15 mouse cellular contexts compared by ENCODE assay signal in genomic region chr4:149401591-149401982, GRCm38 (mm10). TPM values are rescaled to one million over a fixed set of nuclear protein-coding genes. Genes with fewer than 3 reads are reported as not detected.
A peak's percentile ranks its signal among the peaks of the same experiment; 100 is the strongest.
DNase-seq lines count a peak whose midpoint lies in the region; ATAC-seq and TF ChIP-seq lines count a peak whose summit lies in the region.
"Had no signal": no experiment of that assay in that cellular context is flagged by ENCODE, and none has a peak within 500 bp of the region (broad histone marks: within the 10 kb centered on the region; RNA-seq: fewer than 3 reads in every experiment).

No protein-coding gene starts in this region.

- 0 out of 2 replicates have a peak overlapping the region, but pooled peaks have one; percentile 31 for H3K27ac ChIP-seq in stomach, embryonic 15.5 days
- no peak overlapping the region; the same call in 1 of the 2 replicates for H3K27ac ChIP-seq in stomach, postnatal 0 days (replicated peaks)
- H3K27ac ChIP-seq in olfactory bulb, adult 2 months (ENCODE audit: insufficient read depth, low read depth, low read length): 0 out of 2 replicates have a peak overlapping the region, but pooled peaks have one; percentile 19
- H3K27ac ChIP-seq: hindbrain, embryonic 15.5 days; neural tube, embryonic 13.5 days had no signal

- no peak for ATAC-seq in stomach, embryonic 15.5 days (ENCODE audit: insufficient read depth, low FRiP score, low read depth)
- no peak for ATAC-seq in stomach, postnatal 0 days (ENCODE audit: low FRiP score, low TSS enrichment)
- ATAC-seq: forebrain, embryonic 14.5 days had no signal

- WGBS in stomach, embryonic 15.5 days: 59% methylated on average over 8 of the region's 8 CpGs
- 22% methylated on average over 8 of the region's 8 CpGs for WGBS in stomach, postnatal 0 days
- 29% methylated on average over 8 of the region's 8 CpGs for WGBS in olfactory bulb, adult 2 months

- H3K36me3 ChIP-seq in stomach, embryonic 15.5 days: peaks cover 7% of the 10 kb centered on the region; the same call in 1 of the 2 replicates
- H3K36me3 ChIP-seq in stomach, postnatal 0 days (ENCODE audit: control insufficient read depth, insufficient read depth, low read length): no peaks in the 10 kb centered on the region; the same call in 1 of the 2 replicates

- TF ChIP-seq POLR2A in olfactory bulb, adult 2 months (IDR thresholded peaks at IDR 0.05; ENCODE audit: insufficient read depth, low read depth, low read length): no peak

- no peak for DNase-seq in stomach, postnatal 0 days (ENCODE audit: low spot score)
- DNase-seq in adipocyte (ENCODE audit: low spot score): peak; percentile 40
- DNase-seq in heart, adult 8-10 months (ENCODE audit: low spot score): peak; percentile 42
- DNase-seq in yolk sac, embryonic 10.5 days (ENCODE audit: low spot score): no peak
- DNase-seq in layer of hippocampus, adult 9-10 months (ENCODE audit: low spot score): no peak
- no peak for DNase-seq in lung, postnatal 25 days (ENCODE audit: low spot score)

- TF ChIP-seq EP300 in stomach, postnatal 0 days (optimal IDR thresholded peaks at IDR 0.05): no peak

- TF ChIP-seq CTCF in stomach, postnatal 0 days (IDR thresholded peaks at IDR 0.05; ENCODE audit: low read depth): no peak
- no peak for TF ChIP-seq CTCF in olfactory bulb, adult 2 months (IDR thresholded peaks at IDR 0.05; ENCODE audit: insufficient read depth, low read depth, low read length)

- H3K4me2 ChIP-seq in stomach, embryonic 15.5 days: no peak overlapping the region
- no peak overlapping the region for H3K4me2 ChIP-seq in stomach, postnatal 0 days (replicated peaks; ENCODE audit: low read depth)
- H3K4me2 ChIP-seq: hindbrain, embryonic 15.5 days; liver, embryonic 11.5 days; neural tube, embryonic 13.5 days had no signal

- H3K4me1 ChIP-seq in stomach, embryonic 15.5 days: peaks cover 38% of the 10 kb centered on the region
- H3K4me1 ChIP-seq in stomach, postnatal 0 days (replicated peaks; ENCODE audit: control insufficient read depth, insufficient read depth): peaks cover 10% of the 10 kb centered on the region
- H3K4me1 ChIP-seq in olfactory bulb, adult 2 months (ENCODE audit: control insufficient read depth, insufficient read depth, low read length): peaks cover 61% of the 10 kb centered on the region

- H3K4me3 ChIP-seq in stomach, embryonic 15.5 days (replicated peaks): no peak overlapping the region
- H3K4me3 ChIP-seq in stomach, postnatal 0 days (ENCODE audit: low read depth, low read length): no peak overlapping the region
- no peak overlapping the region for H3K4me3 ChIP-seq in olfactory bulb, adult 2 months (ENCODE audit: insufficient read depth, low read depth, low read length)
- H3K4me3 ChIP-seq: hindbrain, embryonic 15.5 days; megakaryocyte, embryonic 14.5 days; neural tube, embryonic 13.5 days had no signal

- no peaks in the 10 kb centered on the region for H3K9me3 ChIP-seq in stomach, embryonic 15.5 days
- H3K9me3 ChIP-seq in stomach, postnatal 0 days (ENCODE audit: control insufficient read depth, low read length): no peaks in the 10 kb centered on the region
- H3K9me3 ChIP-seq: hindbrain, embryonic 15.5 days; megakaryocyte, embryonic 14.5 days; neural tube, embryonic 13.5 days had no signal

- H3K27me3 ChIP-seq in stomach, embryonic 15.5 days (replicated peaks): no peaks in the 10 kb centered on the region
- H3K27me3 ChIP-seq in stomach, postnatal 0 days (ENCODE audit: control insufficient read depth, insufficient read depth, low read length): no peaks in the 10 kb centered on the region
- H3K27me3 ChIP-seq: hindbrain, embryonic 15.5 days; megakaryocyte, embryonic 14.5 days; neural tube, embryonic 13.5 days had no signal

- no peak overlapping the region for H3K9ac ChIP-seq in stomach, embryonic 15.5 days
- no peak overlapping the region for H3K9ac ChIP-seq in stomach, postnatal 0 days (ENCODE audit: low read length)
- H3K9ac ChIP-seq: hindbrain, embryonic 15.5 days; neural tube, embryonic 13.5 days had no signal

RNA-seq across cellular contexts. Expression of gene Ube4b, which starts 25.0 kb away (rescaled TPM):
- polyA plus RNA-seq in stomach, embryonic 15.5 days (2015; fragmentation: Nextera tagmentation; extraction: Ambion mirVana): 35.5 and 41.4 TPM in 2 replicates
- 14.4 and 15.8 TPM in 2 replicates for polyA plus RNA-seq in stomach, postnatal 0 days (2015; fragmentation: Nextera tagmentation; extraction: Ambion mirVana)
- total RNA-seq in heart, adult 8-10 months (2022): 10 to 100 TPM; 40.6 to 46.8 (median 42.6) TPM
- polyA plus RNA-seq in olfactory bulb, adult 2 months (2012; ENCODE audit: insufficient read depth, insufficient read length, low replicate concordance, missing spikeins): 129 TPM in 1 of 2 replicates, not detected in the other

RNA-seq across cellular contexts. Expression of gene Rbp7, which starts 53.2 kb away (rescaled TPM):
- 1.8 and 3.0 TPM in 2 replicates for polyA plus RNA-seq in stomach, embryonic 15.5 days (2015; fragmentation: Nextera tagmentation; extraction: Ambion mirVana)
- 6.3 and 7.7 TPM in 2 replicates for polyA plus RNA-seq in stomach, postnatal 0 days (2015; fragmentation: Nextera tagmentation; extraction: Ambion mirVana)
- 10 to 100 TPM; 41.4 to 66.1 (median 52.8) TPM for total RNA-seq in heart, adult 8-10 months (2022)
- not detected in 2 replicates for polyA plus RNA-seq in olfactory bulb, adult 2 months (2012; ENCODE audit: insufficient read depth, insufficient read length, low replicate concordance, missing spikeins)
- total RNA-seq: layer of hippocampus, adult 8-10 months had no signal
- polyA plus RNA-seq: forebrain, embryonic 14.5 days; hindbrain, embryonic 15.5 days; liver, embryonic 11.5 days; neural tube, embryonic 13.5 days; spleen, adult 2 months had no signal

Comparison
In these comparisons a context has a peak if more than half of its experiments do, and no peak if none do; other contexts are left out.
1. DNase-seq: peak in adipocyte (single experiment) and heart, adult 8-10 months (single experiment); none in stomach, postnatal 0 days (single experiment), yolk sac, embryonic 10.5 days (single experiment), layer of hippocampus, adult 9-10 months (single experiment) and lung, postnatal 25 days (single experiment).